Mouse (Mus musculus): ENCODE measurements around the gene 0610010K14Rik.

GRCm38 (mm10) chr11:70265252-70265651 is 27.5 kb upstream of the 0610010K14Rik start:
- TF ChIP-seq CTCF (IDR thresholded peaks at IDR 0.05; ENCODE audit: control insufficient read depth, insufficient read depth, insufficient read length) (no peak), MYOD1 (IDR thresholded peaks at IDR 0.05; ENCODE audit: control insufficient read depth, insufficient read length, low read depth) (no peak), MAX (IDR thresholded peaks at IDR 0.05) (no peak), FOSL1 (IDR thresholded peaks at IDR 0.05; ENCODE audit: insufficient read depth, low read length, poor library complexity, severe bottlenecking) (no peak), USF1 (IDR thresholded peaks at IDR 0.05; ENCODE audit: low read depth) (no peak), CEBPB (IDR thresholded peaks at IDR 0.05; ENCODE audit: low read depth) (no peak)

Data from C2C12 (cell line).